Mouse (Mus musculus) embryonic fibroblast, embryonic 13.5 days (primary cell): ENCODE results near the gene Hoxb8. TPM values are rescaled to one million over a fixed set of nuclear protein-coding genes. Genes with fewer than 3 reads are reported as not detected.

Source experiments
- H3K27ac ChIP-seq: 2 replicates; pipeline ENCODE4 v1.5.1; 2012; ENCODE audit warnings: low read length, control low read depth, inconsistent platforms; ENCODE audit not compliant: insufficient read depth
- H3K4me1 ChIP-seq: 2 replicates; pipeline ENCODE4 v1.6.1; 2011; ENCODE audit warnings: low read length; ENCODE audit not compliant: control insufficient read depth, insufficient read depth
- H3K4me3 ChIP-seq: 2 replicates; pipeline ENCODE4 v1.5.1; 2011; ENCODE audit warnings: mild to moderate bottlenecking, control low read depth, low read length; ENCODE audit not compliant: insufficient read depth
- CTCF ChIP-seq: IDR thresholded peaks from 2 replicates; pipeline ENCODE4 v1.5.1; 2011; ENCODE audit warnings: mild to moderate bottlenecking, control low read depth, low read length, moderate library complexity, borderline replicate concordance; ENCODE audit not compliant: insufficient read depth
- POLR2A ChIP-seq: IDR thresholded peaks from 2 replicates; pipeline ENCODE4 v1.6.1; 2011; ENCODE audit warnings: low read depth, mild to moderate bottlenecking, control low read depth, low read length, moderate library complexity
- polyA plus RNA-seq: library from polyadenylated mRNA; stranded (reverse); fragments of >200 nt; gene quantifications from 2 replicates; pipeline ENCODE4 v1.2.4, GENCODE M21; 2011; ENCODE audit warnings: low read depth; ENCODE audit not compliant: missing spikeins, insufficient read length

Hoxb8 gene
- polyA plus RNA-seq, 1 experiment = 11.7 TPM

- no peak for TF ChIP-seq POLR2A
- Histone ChIP-seq H3K4me1 (0 out of 2 replicates have a peak, but pooled peaks cover 11% of the 10 kb centered on the region), H3K4me3 (no peak overlapping the region), H3K27ac (peak overlapping the region; percentile 50; the same call in 1 of the 2 replicates)
Measured at GRCm38 (mm10) chr11:96257141-96257540, 24.6 kb upstream of the Hoxb8 start.

- Histone ChIP-seq H3K4me1 (0 out of 2 replicates have a peak, but pooled peaks cover 11% of the 10 kb centered on the region), H3K4me3 (no peak overlapping the region), H3K27ac (peak overlapping the region; percentile 16; the same call in 1 of the 2 replicates)
- no peak for TF ChIP-seq CTCF
- TF ChIP-seq POLR2A = no peak
Measured at GRCm38 (mm10) chr11:96259038-96259437, 22.7 kb upstream of the Hoxb8 start.

DNA sequence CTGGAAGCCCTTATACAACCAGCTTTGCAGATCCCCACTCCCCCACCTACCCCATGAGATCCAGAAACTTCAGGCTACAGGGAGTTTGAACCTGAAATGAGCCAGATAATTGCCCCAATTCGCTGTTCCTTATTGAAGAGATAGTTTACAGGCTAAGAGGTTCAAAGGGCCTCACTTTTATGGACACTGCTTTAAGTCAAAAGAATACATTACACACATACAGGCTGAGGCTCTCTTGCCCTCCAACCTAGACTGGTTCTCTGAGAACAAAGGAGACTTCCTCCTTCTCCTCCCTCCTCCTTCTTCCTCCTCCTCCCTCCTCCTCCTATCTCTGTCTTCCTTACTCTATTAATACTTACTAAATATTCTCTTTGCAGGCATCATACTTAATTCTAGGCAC is 22.2 kb upstream of the Hoxb8 start:
- no peak for TF ChIP-seq POLR2A
- no peak for TF ChIP-seq CTCF
- H3K27ac ChIP-seq = peak overlapping the region; percentile 56
- H3K4me3 ChIP-seq = no peak overlapping the region
- 0 out of 2 replicates have a peak, but pooled peaks cover 11% of the 10 kb centered on the region for H3K4me1 ChIP-seq

DNA sequence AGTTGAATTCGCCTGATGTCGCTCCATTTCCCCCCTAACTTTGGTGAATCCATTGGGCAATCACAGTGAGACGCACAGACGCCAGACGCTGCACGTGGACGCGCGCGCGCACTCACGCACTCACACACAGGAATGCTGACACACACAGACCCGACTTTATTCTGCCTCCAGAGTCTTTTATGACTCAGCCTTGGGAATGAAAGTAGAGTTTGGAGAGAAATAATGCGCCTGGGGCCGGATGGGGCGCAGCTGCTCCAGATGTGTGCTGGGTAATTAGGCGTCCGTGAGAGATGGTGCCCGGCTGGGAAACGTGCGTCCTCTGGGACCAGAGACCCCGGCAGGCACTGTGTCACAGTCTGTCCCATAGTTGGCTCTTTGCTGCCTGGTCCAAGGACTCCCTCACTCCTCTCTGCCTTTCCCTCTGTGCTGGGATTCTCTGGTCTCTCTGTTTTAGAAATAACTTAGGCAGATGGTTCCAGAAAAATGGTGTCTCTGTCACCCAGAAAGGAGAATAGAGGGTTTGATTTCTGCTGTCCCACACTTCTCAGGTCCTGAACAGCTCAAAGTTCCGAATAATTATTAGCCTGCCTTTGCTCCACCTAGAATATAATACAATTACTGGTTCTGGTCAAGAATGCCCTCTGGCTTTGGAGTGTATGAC is 21.3 kb upstream of the Hoxb8 start:
- TF ChIP-seq CTCF = no peak
- no peak for TF ChIP-seq POLR2A
- H3K4me3 ChIP-seq = peak overlapping the region; percentile 9; the same call in 1 of the 2 replicates
- H3K4me1 ChIP-seq = 0 out of 2 replicates have a peak, but pooled peaks cover 11% of the 10 kb centered on the region
- peak overlapping the region; percentile 59 for H3K27ac ChIP-seq

- Histone ChIP-seq H3K4me1 (0 out of 2 replicates have a peak, but pooled peaks cover 11% of the 10 kb centered on the region), H3K27ac (peak overlapping the region; percentile 59; the same call in 1 of the 2 replicates), H3K4me3 (no peak overlapping the region)
- TF ChIP-seq POLR2A = no peak
- peak; percentile 85 for TF ChIP-seq CTCF
Measured at GRCm38 (mm10) chr11:96261323-96261890, 20.3 kb upstream of the Hoxb8 start.

GRCm38 (mm10) chr11:96262262-96262830 is 19.4 kb upstream of the Hoxb8 start:
- 0 out of 2 replicates have a peak, but pooled peaks cover 8% of the 10 kb centered on the region for H3K4me1 ChIP-seq
- TF ChIP-seq CTCF (no peak), POLR2A (no peak)

GRCm38 (mm10) chr11:96263636-96264389 is 17.9 kb upstream of the Hoxb8 start:
- TF ChIP-seq CTCF (no peak), POLR2A (no peak)
- no peak overlapping the region for H3K4me3 ChIP-seq
- 0 out of 2 replicates have a peak, but pooled peaks cover 8% of the 10 kb centered on the region for H3K4me1 ChIP-seq
- H3K27ac ChIP-seq = no peak overlapping the region

More at GRCm38 (mm10) chr11:96262262-96262830, 19.4 kb upstream of the Hoxb8 start:
- Histone ChIP-seq H3K27ac (no peak overlapping the region), H3K4me3 (no peak overlapping the region)

- Histone ChIP-seq H3K4me1 (0 out of 2 replicates have a peak, but pooled peaks cover 8% of the 10 kb centered on the region), H3K4me3 (no peak overlapping the region), H3K27ac (no peak overlapping the region)
- TF ChIP-seq CTCF (no peak), POLR2A (no peak)
Measured at GRCm38 (mm10) chr11:96264390-96265020, 17.2 kb upstream of the Hoxb8 start.

DNA sequence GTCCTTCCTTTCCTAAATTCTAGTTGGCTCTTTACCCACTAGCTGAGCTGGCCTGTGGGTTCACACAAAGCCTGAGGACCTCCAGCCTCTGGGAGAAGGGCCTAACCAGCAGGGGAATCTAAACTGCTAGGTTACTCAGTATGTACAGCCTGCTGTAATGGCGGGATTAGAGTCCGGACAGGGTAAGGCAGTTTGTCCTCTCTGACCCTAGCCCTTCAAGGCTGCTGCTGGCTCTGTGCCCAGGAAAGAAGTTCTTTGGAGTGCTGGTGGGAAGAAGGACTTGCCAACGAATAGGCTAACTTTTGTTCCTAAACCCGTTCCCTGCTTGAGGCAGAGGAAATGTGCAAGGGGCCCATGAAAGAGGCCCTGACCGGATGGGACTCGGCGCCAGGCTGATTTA is 15.8 kb upstream of the Hoxb8 start:
- no peak overlapping the region for H3K4me3 ChIP-seq
- H3K27ac ChIP-seq = no peak overlapping the region
- H3K4me1 ChIP-seq = 0 out of 2 replicates have a peak, but pooled peaks cover 5% of the 10 kb centered on the region
- TF ChIP-seq POLR2A (no peak), CTCF (no peak)
